Mouse (Mus musculus): ENCODE measurements at regions not wholly inside any gene's neighbourhood (a gene's known extent, or its start where the extent isn't known, plus 50 kb on each side); places are given as distances from the start of the nearest gene placed in this dataset.

- Histone ChIP-seq H3K9ac (ENCODE audit: control insufficient read depth, low read depth, low read length, poor library complexity, severe bottlenecking) (no peak overlapping the region), H3K36me3 (ENCODE audit: control insufficient read depth in 1 of 2, insufficient read depth in 2 of 2, low read length in 2 of 2) (no peaks in the 10 kb centered on the region), H3K4me3 (ENCODE audit: control insufficient read depth in 1 of 2, insufficient read depth in 1 of 2, low read depth in 2 of 2, low read length in 2 of 2) (no peak overlapping the region), H3K27ac (ENCODE audit: control insufficient read depth, low read depth, low read length) (no peak overlapping the region), H3K27me3 (ENCODE audit: control insufficient read depth in 1 of 2, insufficient read depth in 2 of 2, low read length in 2 of 2) (no peaks in the 10 kb centered on the region), H3K4me1 (ENCODE audit: control insufficient read depth in 1 of 2, insufficient read depth in 2 of 2, low read length in 2 of 2) (peaks cover 2 to 4% of the 10 kb centered on the region in 2 experiments; a peak in 2 of 4 replicates), H3K9me3 (replicated peaks; ENCODE audit: insufficient read depth, low read length) (no peaks in the 10 kb centered on the region), H3K79me2 (ENCODE audit: control insufficient read depth, insufficient read depth, low read length, poor library complexity) (no peaks in the 10 kb centered on the region)
- no peak for TF ChIP-seq SMC3 (IDR thresholded peaks at IDR 0.05; ENCODE audit: low read depth, low read length)
- no peak for TF ChIP-seq TCF12 (IDR thresholded peaks at IDR 0.05; ENCODE audit: low read depth, low read length)
- TF ChIP-seq TAL1 (IDR thresholded peaks at IDR 0.05; ENCODE audit: low read length): no peak
- TF ChIP-seq ZNF384 (IDR thresholded peaks at IDR 0.05; ENCODE audit: low read depth, low read length): no peak
- no peak for TF ChIP-seq POLR2AphosphoS5 (IDR thresholded peaks at IDR 0.05; ENCODE audit: borderline replicate concordance, low read depth, low read length)
- no peak for TF ChIP-seq HCFC1 (IDR thresholded peaks at IDR 0.05; ENCODE audit: low read depth, low read length)
- TF ChIP-seq RCOR1 (IDR thresholded peaks at IDR 0.05; ENCODE audit: low read depth, low read length): no peak
- TF ChIP-seq MAFK (IDR thresholded peaks at IDR 0.05; ENCODE audit: borderline replicate concordance, low read depth, low read length): no peak
- no peak for TF ChIP-seq USF1 (IDR thresholded peaks at IDR 0.05; ENCODE audit: low read depth, low read length)
- TF ChIP-seq MYC (IDR thresholded peaks at IDR 0.05; ENCODE audit: low read depth, low read length): no peak
- no peak for TF ChIP-seq JUND (IDR thresholded peaks at IDR 0.05; ENCODE audit: low read depth, low read length)
- TF ChIP-seq POLR2A (IDR thresholded peaks at IDR 0.05; ENCODE audit: control insufficient read depth in 1 of 2, insufficient read depth in 1 of 2, low read depth in 1 of 2, low read length in 2 of 2, poor library complexity in 1 of 2): no peak
- TF ChIP-seq CHD1 (IDR thresholded peaks at IDR 0.05; ENCODE audit: low read depth, low read length): no peak
- TF ChIP-seq MXI1 (IDR thresholded peaks at IDR 0.05; ENCODE audit: low read depth, low read length): no peak
- TF ChIP-seq NELFE (IDR thresholded peaks at IDR 0.05; ENCODE audit: low read depth, low read length): no peak
- TF ChIP-seq BHLHE40 (IDR thresholded peaks at IDR 0.05; ENCODE audit: borderline replicate concordance, low read depth, low read length): no peak
- TF ChIP-seq CHD2 (IDR thresholded peaks at IDR 0.05; ENCODE audit: low read length): no peak
- TF ChIP-seq EP300 (IDR thresholded peaks at IDR 0.05; ENCODE audit: low read depth in 1 of 2, low read length in 2 of 2): no peak
- no peak for TF ChIP-seq ZC3H11A (IDR thresholded peaks at IDR 0.05; ENCODE audit: low read depth, low read length)
- no peak for DNase-seq (ENCODE audit: low read depth, low spot score)
These were observed 98.0 kb upstream of the Klf7 start for GRCm38 (mm10) chr1:64220040-64220439.

- no peaks in the 10 kb centered on the region for H3K27me3 ChIP-seq (ENCODE audit: control insufficient read depth in 1 of 2, insufficient read depth in 2 of 2, low read length in 2 of 2)
- H3K4me1 ChIP-seq (ENCODE audit: control insufficient read depth in 1 of 2, insufficient read depth in 2 of 2, low read length in 2 of 2): no peaks in the 10 kb centered on the region
- H3K27ac ChIP-seq (ENCODE audit: control insufficient read depth, low read depth, low read length): no peak overlapping the region
- no peaks in the 10 kb centered on the region for H3K36me3 ChIP-seq (ENCODE audit: control insufficient read depth in 1 of 2, insufficient read depth in 2 of 2, low read length in 2 of 2)
- H3K4me3 ChIP-seq (ENCODE audit: control insufficient read depth in 1 of 2, insufficient read depth in 1 of 2, low read depth in 2 of 2, low read length in 2 of 2): no peak overlapping the region
- no peak overlapping the region for H3K9ac ChIP-seq (ENCODE audit: control insufficient read depth, low read depth, low read length, poor library complexity, severe bottlenecking)
- H3K9me3 ChIP-seq (replicated peaks; ENCODE audit: insufficient read depth, low read length): no peaks in the 10 kb centered on the region
- DNase-seq (ENCODE audit: low read depth, low spot score): no peak
- no peaks in the 10 kb centered on the region for H3K79me2 ChIP-seq (ENCODE audit: control insufficient read depth, insufficient read depth, low read length, poor library complexity)
- TF ChIP-seq EP300 (IDR thresholded peaks at IDR 0.05; ENCODE audit: low read depth in 1 of 2, low read length in 2 of 2) (no peak), POLR2AphosphoS5 (IDR thresholded peaks at IDR 0.05; ENCODE audit: borderline replicate concordance, low read depth, low read length) (no peak), CHD1 (IDR thresholded peaks at IDR 0.05; ENCODE audit: low read depth, low read length) (no peak), MYC (IDR thresholded peaks at IDR 0.05; ENCODE audit: low read depth, low read length) (no peak), TCF12 (IDR thresholded peaks at IDR 0.05; ENCODE audit: low read depth, low read length) (no peak), MXI1 (IDR thresholded peaks at IDR 0.05; ENCODE audit: low read depth, low read length) (no peak), HCFC1 (IDR thresholded peaks at IDR 0.05; ENCODE audit: low read depth, low read length) (no peak), POLR2A (IDR thresholded peaks at IDR 0.05; ENCODE audit: control insufficient read depth in 1 of 2, insufficient read depth in 1 of 2, low read depth in 1 of 2, low read length in 2 of 2, poor library complexity in 1 of 2) (no peak), SMC3 (IDR thresholded peaks at IDR 0.05; ENCODE audit: low read depth, low read length) (no peak), ZNF384 (IDR thresholded peaks at IDR 0.05; ENCODE audit: low read depth, low read length) (no peak), TBP (IDR thresholded peaks at IDR 0.05; ENCODE audit: low read depth, low read length) (no peak), ZMIZ1 (IDR thresholded peaks at IDR 0.05; ENCODE audit: low read depth, low read length) (no peak)
These were observed 93.6 kb upstream of the Klf7 start for GRCm38 (mm10) chr1:64215646-64216045.
